Mouse (Mus musculus) bone marrow, adult 2 months (tissue): ENCODE data around the gene Plcg2.

Source experiments
- CTCF ChIP-seq: fragments of 200-500 bp; IDR thresholded peaks from 2 replicates; pipeline ENCODE4 v1.5.1; 2011; ENCODE audit warnings: low read length, control low read depth; ENCODE audit not compliant: control insufficient read depth, insufficient read depth
- POLR2A ChIP-seq: fragments of 200-500 bp; IDR thresholded peaks from 2 replicates; pipeline ENCODE4 v1.6.1; 2011; ENCODE audit warnings: low read depth, mild to moderate bottlenecking, control low read depth, low read length, borderline replicate concordance; ENCODE audit not compliant: control insufficient read depth

DNA sequence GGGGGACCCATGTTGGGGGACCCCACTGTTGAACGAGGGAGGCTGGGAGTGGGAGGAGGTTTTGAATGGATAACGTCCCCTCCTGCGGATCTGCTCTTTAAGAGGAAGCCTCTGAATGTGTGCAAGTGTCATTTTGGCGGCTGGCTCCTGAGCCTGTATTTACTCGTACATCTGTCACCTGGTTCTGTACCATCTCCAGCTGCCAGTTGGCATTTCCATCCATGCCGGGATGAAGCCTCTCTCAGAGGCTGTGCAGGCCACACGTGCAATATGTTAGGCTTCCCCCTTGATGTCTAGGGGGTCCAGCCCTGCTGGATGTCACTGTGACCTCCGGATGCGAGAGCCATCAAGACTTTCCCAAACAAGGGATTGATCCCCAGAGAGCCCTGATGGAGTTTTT, 129.0 kb downstream of the Plcg2 start:
- no peak for TF ChIP-seq CTCF
- no peak for TF ChIP-seq POLR2A
